Mouse (Mus musculus) stomach, embryonic 15.5 days (tissue): ENCODE measurements around the gene Arhgap8. TPM values are rescaled to one million over a fixed set of nuclear protein-coding genes. Genes with fewer than 3 reads are reported as not detected.

Source experiments
- ATAC-seq: fragments of 200-750 bp; cut with Nextera tagmentation; 2 replicates; pipeline ENCODE4 v1.8.0; 2017; ENCODE audit warnings: low read depth, moderate number of reproducible peaks, moderate TSS enrichment; ENCODE audit not compliant: insufficient read depth, low FRiP score
- H3K27ac ChIP-seq: fragments of 300-500 bp; sonication (generic); 2 replicates; pipeline ENCODE4 v1.5.1; 2015; ENCODE audit warnings: mild to moderate bottlenecking, inconsistent platforms
- H3K27me3 ChIP-seq: fragments of 300-500 bp; sonication (generic); replicated peaks from 2 replicates; pipeline ENCODE4 v1.6.1; 2015; ENCODE audit warnings: inconsistent platforms
- H3K36me3 ChIP-seq: fragments of 300-500 bp; sonication (generic); 2 replicates; pipeline ENCODE4 v1.6.1; 2015; ENCODE audit warnings: inconsistent platforms
- H3K4me1 ChIP-seq: fragments of 300-500 bp; sonication (generic); 2 replicates; pipeline ENCODE4 v1.6.1; 2015; ENCODE audit warnings: inconsistent platforms
- H3K4me2 ChIP-seq: fragments of 300-500 bp; sonication (generic); 2 replicates; pipeline ENCODE4 v1.6.1; 2015; ENCODE audit warnings: mild to moderate bottlenecking, inconsistent platforms
- H3K4me3 ChIP-seq: fragments of 300-500 bp; sonication (generic); replicated peaks from 2 replicates; pipeline ENCODE4 v1.5.1; 2015; ENCODE audit warnings: inconsistent platforms
- H3K9ac ChIP-seq: fragments of 300-500 bp; sonication (generic); 2 replicates; pipeline ENCODE4 v1.6.1; 2015; ENCODE audit warnings: inconsistent platforms
- H3K9me3 ChIP-seq: fragments of 300-500 bp; sonication (generic); 2 replicates; pipeline ENCODE4 v1.6.1; 2016; ENCODE audit warnings: inconsistent platforms
- WGBS: fragments of 180-500 bp; shearing (Covaris S2); methylation state at CpG from one replicate; pipeline ENCODE4 v1.1.7; 2015; 5-methylcytosine and 5-hydroxymethylcytosine counted together
- polyA plus RNA-seq: library from polyadenylated mRNA; unstranded; fragments of >200 nt; fragmentation: Nextera tagmentation; extraction: Ambion mirVana; gene quantifications from 2 replicates; pipeline ENCODE4 v1.2.1, GENCODE M21; 2015

Arhgap8 gene
- polyA plus RNA-seq, 1 experiment from 2014 or later = 10.3 TPM

- Histone ChIP-seq H3K36me3 (no peaks in the 10 kb centered on the region), H3K4me3 (no peak overlapping the region), H3K27ac (no peak overlapping the region), H3K4me2 (no peak overlapping the region), H3K4me1 (no peaks in the 10 kb centered on the region), H3K9me3 (no peaks in the 10 kb centered on the region), H3K9ac (no peak overlapping the region), H3K27me3 (no peaks in the 10 kb centered on the region)
- 62% methylated on average over 4 of the region's 4 CpGs for WGBS
- ATAC-seq = no peak
These were observed 95.3 kb downstream of the Arhgap8 start for GRCm38 (mm10) chr15:84815171-84815570.

GRCm38 (mm10) chr15:84817589-84817988 is 97.7 kb downstream of the Arhgap8 start:
- Histone ChIP-seq H3K27me3 (no peaks in the 10 kb centered on the region), H3K27ac (no peak overlapping the region), H3K4me3 (no peak overlapping the region), H3K9me3 (no peaks in the 10 kb centered on the region), H3K4me1 (no peaks in the 10 kb centered on the region), H3K36me3 (no peaks in the 10 kb centered on the region), H3K9ac (no peak overlapping the region), H3K4me2 (no peak overlapping the region)
- ATAC-seq = no peak
- WGBS = 79% methylated on average over 3 of the region's 3 CpGs

GRCm38 (mm10) chr15:84818284-84818683 is 98.4 kb downstream of the Arhgap8 start:
- 87% methylated on average over 11 of the region's 11 CpGs for WGBS
- ATAC-seq = no peak

GRCm38 (mm10) chr15:84820811-84821210 is 101.0 kb downstream of the Arhgap8 start:
- no peak overlapping the region for H3K27ac ChIP-seq
- no peaks in the 10 kb centered on the region for H3K4me1 ChIP-seq
- no peak overlapping the region for H3K9ac ChIP-seq
- no peak overlapping the region for H3K4me3 ChIP-seq
- ATAC-seq = no peak
- no peaks in the 10 kb centered on the region for H3K27me3 ChIP-seq
- H3K9me3 ChIP-seq = no peaks in the 10 kb centered on the region
- no peak overlapping the region for H3K4me2 ChIP-seq
- WGBS = 93% methylated on average over 4 of the region's 4 CpGs
- no peaks in the 10 kb centered on the region for H3K36me3 ChIP-seq

More at GRCm38 (mm10) chr15:84818284-84818683, 98.4 kb downstream of the Arhgap8 start:
- Histone ChIP-seq H3K4me1 (no peaks in the 10 kb centered on the region), H3K4me3 (no peak overlapping the region), H3K27me3 (no peaks in the 10 kb centered on the region), H3K36me3 (no peaks in the 10 kb centered on the region), H3K4me2 (no peak overlapping the region), H3K27ac (no peak overlapping the region), H3K9me3 (no peaks in the 10 kb centered on the region), H3K9ac (no peak overlapping the region)

Other genes starting within 250 kb of the Arhgap8 start
- 11.3 and 12.4 TPM in 2 replicates for gene Rtl6, start 162.2 kb upstream of the Arhgap8 start, polyA plus RNA-seq
- gene Prr5, start 50.4 kb upstream of the Arhgap8 start, polyA plus RNA-seq = 40.1 and 42.1 TPM in 2 replicates
- gene Phf21b, start 136.0 kb downstream of the Arhgap8 start, polyA plus RNA-seq = 0.58 and 0.65 TPM in 2 replicates
- 0.64 and 0.77 TPM in 2 replicates for gene Gm29666, start 200.0 kb downstream of the Arhgap8 start, polyA plus RNA-seq
- gene Nup50, start 203.4 kb downstream of the Arhgap8 start, polyA plus RNA-seq = 33.8 and 35.5 TPM in 2 replicates